Mouse (Mus musculus) CD8-positive naive resting alpha-beta T cell, adult 57 days (primary cell): ENCODE measurements around the gene Ipcef1. TPM values are rescaled to one million over a fixed set of nuclear protein-coding genes. Genes with fewer than 3 reads are reported as not detected.

ENCODE experiments used
- total RNA-seq: library from RNA; stranded (reverse); gene quantifications from one replicate; pipeline ENCODE4 v1.2.4, GENCODE M21; 2023

Gene Ipcef1
- total RNA-seq = 164 TPM

DNA sequence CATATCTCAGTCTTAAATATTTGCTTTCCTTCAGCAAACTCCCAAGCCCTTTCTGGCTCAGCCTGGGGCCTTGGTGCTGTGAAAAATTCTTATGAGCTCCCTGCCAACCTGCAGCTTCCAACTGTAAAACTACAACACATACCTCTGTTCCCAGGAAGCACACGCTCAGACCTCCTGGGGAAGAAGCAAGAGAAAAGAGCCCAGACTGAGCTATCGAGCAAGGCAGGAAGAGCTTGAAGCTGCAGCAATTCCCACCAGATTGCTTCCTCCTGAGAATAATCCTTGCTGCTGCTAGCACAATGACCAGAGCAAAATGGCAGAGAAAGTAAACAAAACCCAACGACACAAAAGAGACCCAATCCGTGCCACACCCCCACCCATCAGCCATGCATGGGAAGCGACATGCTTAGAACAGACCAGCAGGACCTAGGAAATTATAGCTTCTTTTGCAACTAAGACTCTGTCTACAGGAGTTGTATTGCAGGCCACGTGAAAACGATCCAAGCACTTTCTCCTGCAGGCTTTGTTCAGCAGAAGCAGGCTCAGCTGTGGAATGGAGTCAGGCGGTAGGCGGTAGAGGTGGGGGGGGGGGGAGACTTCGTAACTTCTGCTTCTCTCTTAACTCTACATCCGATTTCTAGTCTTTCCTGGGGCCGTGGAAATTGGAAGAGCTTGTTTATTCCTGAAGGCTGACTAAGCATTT lies at the start of gene Ipcef1:
Gene Ipcef1, minus strand, starts transcription at position 164 of the 703 bp plus-strand sequence.

Other genes with a start within 250 kb of the Ipcef1 start
- 8.8 TPM for gene Cnksr3, start 159.8 kb upstream of the Ipcef1 start, total RNA-seq